Mouse (Mus musculus): ENCODE data around the gene Cdk19. TPM values are rescaled to one million over a fixed set of nuclear protein-coding genes. Genes with fewer than 3 reads are reported as not detected.
A peak's percentile ranks its signal among the peaks of the same experiment; 100 is the strongest.
"Not testable (repeated sequence)": the region's sequence is repeated elsewhere in the genome, so short reads cannot be mapped to it uniquely, and the experiment has no call there.

Cdk19 gene
- 10 to 100 TPM; 52.2 to 63.3 TPM for total RNA-seq (2021)

- DNase-seq, result no peak
- intact Hi-C loops (cut with DNase I), result no loop called here
Observed at GRCm38 (mm10) chr10:40339351-40339964, at the start of gene Cdk19. TSS of gene Cdk19 (plus strand) at chr10:40339564.

DNA sequence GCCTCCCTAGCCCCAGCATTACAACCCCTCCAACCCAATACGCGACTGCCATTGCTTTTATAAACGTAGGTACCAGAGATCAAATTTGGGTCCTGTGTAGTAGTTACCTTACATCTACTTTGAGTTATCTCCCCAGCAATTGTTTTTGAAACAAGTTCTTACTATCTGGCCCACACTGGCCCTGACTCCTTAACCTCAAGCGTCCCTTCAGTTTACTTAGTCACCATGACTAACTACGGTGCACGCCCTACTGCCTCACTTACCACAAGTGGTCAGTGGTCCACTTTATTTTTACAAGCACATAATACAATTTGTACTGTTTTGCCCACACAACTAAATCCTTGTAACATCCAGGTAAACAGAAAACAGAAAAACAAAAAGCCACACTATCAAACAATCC, 46.7 kb upstream of the Cdk19 start:
- DNase-seq, result no peak
- intact Hi-C loops (cut with DNase I), result no loop called here

GRCm38 (mm10) chr10:40300648-40301171, 38.7 kb upstream of the Cdk19 start:
- intact Hi-C loops (cut with DNase I), result no loop called here
- DNase-seq, result peak; percentile 90

DNA sequence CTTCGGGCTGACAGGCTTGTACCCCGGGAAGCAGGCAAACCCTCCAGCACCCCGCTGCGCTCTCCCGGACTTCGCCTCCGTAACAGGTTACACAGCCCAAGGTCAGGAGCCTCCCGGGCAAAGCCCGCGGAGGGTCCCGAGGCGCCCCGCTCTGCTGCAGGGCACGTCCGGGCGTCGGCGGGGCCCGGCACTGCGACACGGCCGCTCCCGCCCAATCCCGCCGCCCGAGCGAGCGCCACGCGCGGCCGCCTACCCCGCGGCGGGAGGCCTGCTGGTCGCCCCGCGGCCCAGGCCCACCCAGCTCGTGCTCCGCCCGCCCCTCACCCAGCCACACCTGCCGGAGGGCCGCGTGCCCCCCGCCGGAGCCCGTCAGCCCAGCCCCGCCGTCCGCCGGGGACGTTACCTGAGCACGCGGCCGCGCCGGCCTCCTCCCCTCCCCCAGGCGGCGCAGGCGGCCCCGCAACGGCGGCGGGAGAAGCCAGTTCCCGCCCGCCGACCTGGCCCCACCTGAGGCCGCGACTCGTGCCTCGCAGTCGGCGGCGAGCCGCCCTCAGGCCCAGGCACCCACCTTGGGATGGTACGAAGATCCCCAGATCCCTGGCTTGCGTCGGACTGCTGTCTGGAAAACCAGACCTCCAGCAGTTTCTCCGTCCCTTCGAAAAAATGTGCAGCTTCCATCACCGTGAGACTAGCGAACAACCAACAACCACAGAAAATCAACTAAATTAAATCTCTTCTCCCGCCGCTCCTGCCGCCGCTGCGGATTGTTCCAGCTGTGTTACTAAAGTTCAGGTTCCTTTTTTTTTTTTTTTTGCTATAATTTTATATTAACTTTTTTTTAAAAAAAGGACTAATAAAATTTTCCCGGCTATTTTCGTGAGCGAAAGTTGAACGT, 37.9 kb upstream of the Cdk19 start:
- DNase-seq, result peak; percentile 36
- intact Hi-C loops (cut with DNase I), result not testable (repeated sequence)

DNA sequence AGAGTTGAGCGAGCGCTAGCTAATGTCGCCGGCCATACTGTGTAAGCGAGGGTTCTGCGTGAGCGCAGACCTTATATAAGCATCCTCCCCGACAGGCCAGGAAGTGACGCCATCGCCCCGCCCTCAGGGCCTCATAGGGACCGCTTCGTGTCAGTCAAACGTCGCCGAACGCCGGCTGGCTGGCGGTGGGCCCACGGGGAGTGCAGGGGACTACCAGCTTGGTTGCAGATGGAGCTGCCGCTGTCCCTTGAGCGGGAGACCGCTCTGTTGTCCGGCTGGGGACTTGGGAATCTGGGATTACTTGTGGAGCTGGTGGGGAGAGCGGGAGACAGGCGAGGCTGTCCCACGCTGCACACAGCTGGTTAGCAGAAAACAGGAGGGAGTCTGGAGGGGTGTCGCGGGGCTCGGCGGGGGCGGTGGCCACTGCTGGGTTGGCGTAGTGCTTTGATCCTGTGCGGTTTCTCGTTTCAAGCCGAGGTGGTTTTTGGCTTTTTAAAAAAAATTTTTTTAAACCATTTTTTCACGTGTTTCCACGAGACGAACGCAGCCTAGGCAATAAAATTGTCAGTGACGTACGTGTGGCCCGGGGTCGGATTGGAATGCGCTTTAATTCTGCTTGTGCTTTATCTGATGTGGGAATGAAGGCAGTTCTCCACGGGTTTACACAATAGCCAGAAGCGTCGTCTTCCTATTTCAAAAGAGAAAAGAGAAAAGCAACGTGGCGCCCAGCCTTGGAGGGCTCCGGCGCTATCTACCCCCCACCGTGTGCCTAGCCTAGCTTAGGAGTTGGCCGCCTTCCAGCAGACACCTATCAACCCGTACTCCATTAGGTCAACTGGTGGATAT, 37.0 kb upstream of the Cdk19 start, which contains the start of gene Amd1:
TSS of gene Amd1 (minus strand) at position 47 of the 846 bp plus-strand sequence.
- intact Hi-C loops (cut with DNase I), result no loop called here
- DNase-seq, result peak; percentile 100

- no peak for DNase-seq
- intact Hi-C loops (cut with DNase I), result no loop called here
Observed at GRCm38 (mm10) chr10:40305989-40306388, 33.4 kb upstream of the Cdk19 start.

DNA sequence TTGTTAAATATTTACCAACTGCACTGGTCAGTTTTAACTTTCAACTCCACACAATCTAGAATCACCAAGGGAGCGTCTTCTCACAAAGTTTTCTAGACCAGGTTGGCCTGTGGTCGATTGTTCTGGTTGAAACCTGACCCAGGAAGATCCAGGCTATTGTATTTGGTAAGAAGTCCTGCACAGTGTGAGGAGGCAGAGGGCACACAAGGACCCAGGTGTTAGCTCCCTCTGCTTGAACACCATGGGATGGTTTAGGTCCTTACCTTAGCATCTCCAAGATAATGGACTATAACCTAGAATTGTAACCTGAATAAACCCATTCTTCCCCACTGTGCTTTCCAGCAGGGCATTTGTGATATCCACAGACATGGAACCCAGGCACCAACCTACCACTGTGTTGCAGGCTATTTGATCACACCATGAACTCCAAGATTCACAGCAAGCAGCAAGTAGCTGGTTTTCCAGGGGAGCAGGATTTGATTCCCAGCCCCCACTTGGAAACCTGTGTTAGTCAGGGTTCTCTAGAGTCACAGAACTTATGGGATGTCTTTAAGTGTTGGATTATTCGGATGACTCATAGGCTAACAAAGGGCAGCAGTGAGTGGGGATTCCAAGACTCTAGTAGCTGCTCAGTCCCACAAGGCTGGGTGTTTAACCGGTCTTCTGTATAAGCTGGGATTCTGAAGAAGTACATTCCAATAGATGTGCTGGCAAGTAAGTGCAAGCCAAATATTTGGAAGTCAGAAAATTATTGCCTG, 31.4 kb upstream of the Cdk19 start:
- intact Hi-C loops (cut with DNase I), result no loop called here
- no peak for DNase-seq

DNA sequence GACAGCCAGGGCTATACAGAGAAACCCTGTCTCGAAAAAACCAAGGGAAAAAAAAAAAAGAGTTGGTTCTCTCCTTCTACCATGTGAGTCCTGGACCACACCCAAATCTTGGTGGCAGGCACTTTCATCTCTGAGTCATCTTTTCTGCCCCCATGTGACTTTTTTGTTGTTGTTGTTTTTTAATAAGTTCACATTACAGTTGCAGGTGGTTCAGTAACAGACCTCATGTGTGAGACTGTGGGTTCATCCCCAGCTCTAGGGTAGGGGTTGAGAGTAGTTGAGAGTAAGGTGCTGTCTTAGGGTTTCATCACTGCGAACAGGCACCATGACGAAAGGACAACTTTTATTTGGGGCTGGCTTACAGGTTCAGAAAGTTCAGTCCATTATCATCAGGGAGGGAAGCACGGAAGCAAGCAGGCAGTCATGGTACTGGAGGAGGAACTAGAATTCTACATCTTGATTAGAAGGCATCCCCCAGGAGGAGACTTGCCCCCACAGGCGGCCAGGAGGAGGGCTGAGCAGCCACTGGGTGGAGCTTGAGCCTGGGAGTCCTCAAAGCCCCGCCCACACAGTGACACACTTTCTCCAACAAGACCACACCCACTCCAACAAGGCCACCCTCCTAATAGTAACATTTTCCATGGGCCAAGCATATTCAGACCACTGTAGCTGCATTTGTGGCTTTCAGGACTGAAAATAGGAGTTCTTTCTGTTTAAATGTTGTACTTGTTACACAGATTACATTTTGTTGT, 29.3 kb upstream of the Cdk19 start:
- intact Hi-C loops (cut with DNase I), result no loop called here
- DNase-seq, result no peak

DNA sequence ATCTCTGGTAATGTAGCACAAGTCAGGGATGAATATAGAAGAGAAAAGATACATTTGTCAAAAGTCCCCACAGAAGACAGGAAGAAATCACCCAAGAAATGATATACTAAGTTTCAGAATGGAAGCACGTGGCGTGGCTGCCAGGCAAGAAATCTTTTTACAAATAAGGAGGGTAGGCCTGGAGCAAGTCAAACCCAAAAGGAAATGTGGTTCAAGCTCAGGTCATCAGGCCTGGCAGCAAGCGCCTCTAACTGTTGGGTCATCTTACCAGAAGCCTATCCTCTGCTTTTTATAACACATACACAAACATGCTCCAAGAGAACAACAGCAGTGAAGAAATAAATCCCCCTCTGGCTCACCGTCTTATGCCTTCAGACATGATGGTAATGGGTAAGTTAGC, 26.6 kb upstream of the Cdk19 start:
- DNase-seq, result no peak
- intact Hi-C loops (cut with DNase I), result no loop called here

DNA sequence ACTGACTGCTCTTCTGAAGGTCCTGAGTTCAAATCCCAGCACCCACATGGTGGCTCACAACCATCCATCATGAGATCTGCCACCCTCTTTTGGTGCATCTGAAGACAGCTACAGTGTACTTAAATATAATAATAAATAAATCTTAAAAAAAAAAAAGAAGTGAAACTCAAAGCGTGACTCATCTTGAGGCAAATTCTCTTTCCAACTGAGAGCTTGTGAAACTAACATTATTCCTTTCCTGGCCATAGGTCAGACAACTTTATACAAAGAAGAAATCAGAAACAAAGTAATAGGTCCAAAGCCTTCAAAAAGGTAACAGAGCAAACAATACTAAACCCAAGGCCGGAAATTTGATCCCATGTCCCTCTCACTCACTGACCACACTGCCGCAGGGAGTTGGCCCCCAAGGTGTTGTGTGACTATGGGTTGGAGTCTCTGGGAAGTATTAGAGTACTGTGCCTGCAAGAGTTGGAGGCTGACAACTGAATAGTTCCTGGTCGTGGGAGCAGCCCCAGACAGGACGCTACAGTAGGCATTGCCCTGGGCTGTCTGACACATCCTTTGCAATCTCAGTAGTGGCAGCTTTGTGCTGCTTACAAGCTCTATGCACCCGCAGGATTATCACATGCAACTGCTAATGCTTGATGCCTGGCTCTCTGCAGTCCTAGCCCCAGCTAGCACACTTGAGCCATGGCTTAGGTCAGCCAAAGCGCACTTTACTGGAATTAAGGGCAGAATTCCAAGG, 22.4 kb upstream of the Cdk19 start:
- intact Hi-C loops (cut with DNase I), result no loop called here
- no peak for DNase-seq

- no peak for DNase-seq
- intact Hi-C loops (cut with DNase I), result no loop called here
Observed at GRCm38 (mm10) chr10:40320306-40320705, 19.1 kb upstream of the Cdk19 start.

DNA sequence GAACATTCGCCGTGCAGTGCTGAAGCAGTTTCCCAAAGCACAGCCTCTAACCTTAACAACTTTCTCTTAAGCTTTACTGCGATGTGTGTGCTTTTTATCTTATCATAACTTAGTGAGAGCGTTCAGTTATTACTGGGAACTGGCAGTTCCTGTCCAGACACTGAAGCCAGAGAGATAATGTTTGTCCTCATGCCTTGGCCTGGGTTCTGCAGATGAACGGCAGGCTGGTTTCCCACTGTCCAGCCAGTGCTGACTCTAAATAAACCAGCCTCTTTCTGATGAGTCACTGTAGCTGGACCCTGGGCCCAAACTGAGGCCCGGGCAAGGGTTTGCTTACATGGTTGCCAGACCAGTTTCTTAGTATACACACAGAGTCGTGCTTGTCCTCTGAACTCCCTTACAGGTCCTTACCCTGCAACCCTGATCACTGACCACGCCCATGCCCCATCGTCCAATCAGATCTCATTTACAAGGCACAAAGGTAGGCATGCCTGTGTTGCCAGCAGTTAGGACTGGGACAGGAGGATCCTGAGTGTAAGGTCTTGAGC, 11.3 kb upstream of the Cdk19 start:
- intact Hi-C loops (cut with DNase I), result no loop called here

DNA sequence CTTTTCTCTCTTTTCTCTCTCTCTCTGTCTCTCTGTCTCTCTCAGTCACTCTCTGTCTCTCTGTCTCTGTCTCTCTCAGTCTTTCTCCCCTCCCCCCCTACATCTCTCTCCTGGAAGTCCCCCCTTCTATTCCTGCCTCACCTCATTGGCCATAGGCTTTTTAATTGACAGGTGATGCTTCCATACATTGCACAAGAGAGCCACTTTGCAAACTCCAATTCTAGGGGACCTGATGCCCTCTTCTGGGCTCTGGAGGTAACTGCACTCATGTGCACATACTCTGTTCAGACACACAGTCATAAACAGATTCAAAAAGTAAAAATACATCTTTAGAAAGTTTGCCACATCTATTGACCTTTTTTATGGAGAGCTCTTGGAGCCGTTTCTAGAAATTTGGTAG, 9.1 kb upstream of the Cdk19 start:
- DNase-seq, result no peak
- intact Hi-C loops (cut with DNase I), result no loop called here

More for the DNA sequence above, 11.3 kb upstream of the Cdk19 start:
- no peak for DNase-seq

DNA sequence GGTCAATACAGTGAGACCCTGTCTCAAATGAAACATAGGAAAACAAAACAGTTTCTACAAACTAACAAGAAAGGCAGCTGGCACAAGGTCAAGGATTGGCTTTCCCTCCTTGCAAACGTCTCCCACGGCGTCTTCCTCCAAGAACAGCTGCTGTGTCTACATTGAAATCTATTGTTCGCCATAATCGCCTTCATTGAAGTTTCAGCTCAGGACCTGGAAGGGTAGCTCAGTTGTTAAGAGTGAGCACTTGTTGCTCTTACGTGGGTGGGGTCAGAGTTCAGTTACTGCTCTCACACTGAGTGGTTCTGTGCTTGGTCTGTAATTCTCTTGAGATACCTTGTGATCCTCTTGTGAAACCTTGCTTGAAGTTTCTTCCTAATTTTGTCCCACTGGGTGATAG, 6.5 kb upstream of the Cdk19 start:
- intact Hi-C loops (cut with DNase I), result no loop called here
- no peak for DNase-seq

DNA sequence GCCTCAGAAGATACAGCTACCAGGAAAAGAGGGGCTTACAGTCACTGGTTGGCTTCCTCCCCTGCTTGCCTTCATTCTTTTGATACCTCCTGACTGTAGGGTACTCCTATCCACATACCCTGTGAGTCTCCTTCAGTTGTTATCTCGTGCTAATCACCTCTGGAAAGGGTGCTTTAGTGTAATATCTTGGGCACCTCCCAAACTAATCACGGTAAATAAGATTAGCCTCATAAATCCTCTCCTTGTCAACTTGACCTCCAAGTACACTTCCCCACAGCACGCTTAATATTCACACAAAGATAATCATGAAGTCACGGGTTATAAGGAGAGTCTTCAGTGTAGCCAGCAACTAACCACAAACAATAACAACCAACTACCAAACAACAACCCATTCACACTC, 2.7 kb downstream of the Cdk19 start:
- intact Hi-C loops (cut with DNase I), result no loop called here
- no peak for DNase-seq

DNA sequence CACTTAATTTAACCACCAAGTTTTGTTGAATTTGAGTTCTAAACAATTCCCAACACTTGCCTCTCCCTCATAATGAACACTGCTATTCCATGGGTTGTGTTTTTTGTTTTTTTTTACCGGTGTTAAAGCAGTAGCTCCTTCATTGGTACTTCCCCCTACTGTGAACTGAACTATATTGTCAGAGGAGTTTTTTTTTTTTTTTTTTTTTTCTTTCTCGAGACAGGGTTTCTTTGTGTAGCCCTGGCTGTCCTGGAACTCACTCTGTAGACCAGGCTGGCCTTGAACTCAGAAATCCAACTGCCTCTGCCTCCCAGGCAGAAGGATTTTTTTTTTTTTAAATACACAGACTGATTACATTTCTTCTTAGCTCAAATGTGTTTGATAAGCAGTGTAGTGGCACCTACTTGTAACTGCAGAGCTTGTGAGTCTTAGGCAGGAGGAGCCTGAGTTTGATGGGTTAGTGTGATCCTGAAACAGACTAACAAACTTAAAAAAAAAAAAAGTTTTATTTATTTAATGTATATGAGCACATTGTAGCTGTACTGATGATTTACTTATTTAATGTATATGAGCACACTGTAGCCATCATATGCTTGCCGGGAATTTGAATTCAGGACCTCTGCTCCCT, 7.5 kb downstream of the Cdk19 start:
- no peak for DNase-seq
- intact Hi-C loops (cut with DNase I), result no loop called here

GRCm38 (mm10) chr10:40347461-40347954, 8.1 kb downstream of the Cdk19 start:
- intact Hi-C loops (cut with DNase I), result no loop called here
- DNase-seq, result no peak
